Mouse (Mus musculus): ENCODE measurements around the gene Fn1. TPM values are rescaled to one million over a fixed set of nuclear protein-coding genes. Genes with fewer than 3 reads are reported as not detected.

The Fn1 gene
- polyA plus RNA-seq, 1 experiment, result 57.4 TPM

DNA sequence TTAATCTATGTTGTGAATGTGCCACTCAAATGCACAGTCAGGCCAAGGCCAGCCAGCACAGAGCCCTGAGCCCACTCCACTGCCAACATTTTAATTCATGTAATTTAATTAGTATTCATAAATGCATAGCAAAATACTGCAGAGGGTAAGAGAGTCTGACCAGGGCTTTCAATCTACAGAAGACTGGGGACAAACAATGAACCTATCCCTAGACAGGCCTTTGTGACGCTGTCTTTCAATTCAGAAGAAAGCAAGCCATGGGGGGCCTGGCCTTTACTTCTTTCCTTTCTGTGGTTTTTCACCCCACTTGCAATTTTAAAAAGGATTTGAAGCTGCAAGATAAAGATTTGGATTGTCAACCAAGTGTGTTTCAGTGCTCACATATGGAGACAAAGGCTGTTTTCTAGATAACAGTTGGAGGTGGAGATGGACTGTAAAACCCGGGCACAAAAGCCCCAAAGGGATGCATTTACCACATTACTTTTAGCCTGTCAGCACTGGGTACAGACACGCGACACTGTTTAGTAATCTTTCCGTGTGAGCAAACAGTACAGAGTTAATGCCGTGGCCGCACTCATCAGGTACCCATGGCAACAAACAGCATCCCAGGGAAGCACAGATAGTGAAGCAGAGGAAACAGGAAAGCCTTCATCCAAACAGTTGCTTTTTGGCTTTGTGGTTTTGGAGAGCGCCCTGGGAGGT is 38.3 kb downstream of the Fn1 start:
- no peak for DNase-seq (ENCODE audit: low read depth, low spot score)
- 85% methylated on average over 8 of the region's 8 CpGs for WGBS

GRCm38 (mm10) chr1:71612256-71612655 is 40.7 kb downstream of the Fn1 start:
- 95% methylated on average over 21 of the region's 21 CpGs for WGBS

DNA sequence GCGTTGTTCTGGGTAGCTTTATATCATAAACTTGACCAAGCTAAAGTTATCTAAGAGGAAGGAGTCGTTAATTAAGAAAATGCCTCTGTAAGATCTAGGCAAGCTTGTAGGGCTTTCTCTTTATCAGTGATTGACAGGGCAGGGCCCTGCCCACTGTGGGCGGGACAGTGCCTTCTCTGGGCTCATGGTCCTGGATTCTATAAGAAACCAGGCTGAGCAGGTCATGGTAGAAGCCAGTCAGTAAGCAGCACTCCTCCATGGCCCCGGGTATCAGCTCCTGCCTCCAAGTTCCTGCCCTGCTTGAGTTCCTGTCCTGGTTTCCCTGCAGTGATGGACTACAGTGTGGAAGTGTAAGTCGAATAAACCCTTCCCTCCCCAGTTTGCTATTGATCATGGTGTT is 43.1 kb downstream of the Fn1 start:
- DNase-seq (ENCODE audit: low read depth, low spot score), result no peak
- WGBS, result 88% methylated on average over 5 of the region's 5 CpGs

More at GRCm38 (mm10) chr1:71612256-71612655, 40.7 kb downstream of the Fn1 start:
- DNase-seq (ENCODE audit: low read depth, low spot score), result no peak

DNA sequence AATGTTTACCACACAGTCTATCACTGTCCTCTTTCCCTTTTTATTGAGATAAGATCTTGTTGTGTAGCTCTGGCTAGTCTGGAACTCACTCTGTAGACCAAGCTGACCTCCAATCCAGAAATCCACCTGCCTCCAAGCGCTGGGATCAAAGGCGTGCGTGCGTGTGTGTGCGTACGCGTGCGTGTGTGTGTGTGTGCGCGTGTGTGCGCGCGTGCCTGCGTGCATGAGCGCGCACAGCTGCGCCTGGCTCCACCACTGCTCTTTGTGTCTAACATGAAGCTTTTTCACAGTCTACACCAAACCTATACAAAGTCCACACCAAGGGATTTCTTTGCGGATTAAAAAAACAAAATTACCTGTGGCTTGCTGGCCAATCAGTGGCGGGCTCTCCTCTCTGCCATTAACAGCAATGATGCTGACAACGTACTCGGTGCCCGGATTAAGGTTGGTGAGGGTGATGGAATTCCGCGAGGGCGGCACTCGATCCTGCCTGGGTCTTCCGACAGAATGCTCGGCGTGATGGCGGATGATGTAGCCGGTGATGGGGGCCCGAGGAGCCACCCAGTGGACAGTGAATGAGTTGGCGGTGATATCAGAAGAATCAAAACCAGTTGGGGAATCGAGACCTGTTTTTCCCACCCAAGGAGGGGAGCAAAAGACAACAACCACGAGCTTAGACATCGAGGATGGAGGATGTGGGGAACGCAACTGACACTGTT is 43.8 kb downstream of the Fn1 start:
- 96% methylated on average over 37 of the region's 37 CpGs for WGBS
- no peak for DNase-seq (ENCODE audit: low read depth, low spot score)

DNA sequence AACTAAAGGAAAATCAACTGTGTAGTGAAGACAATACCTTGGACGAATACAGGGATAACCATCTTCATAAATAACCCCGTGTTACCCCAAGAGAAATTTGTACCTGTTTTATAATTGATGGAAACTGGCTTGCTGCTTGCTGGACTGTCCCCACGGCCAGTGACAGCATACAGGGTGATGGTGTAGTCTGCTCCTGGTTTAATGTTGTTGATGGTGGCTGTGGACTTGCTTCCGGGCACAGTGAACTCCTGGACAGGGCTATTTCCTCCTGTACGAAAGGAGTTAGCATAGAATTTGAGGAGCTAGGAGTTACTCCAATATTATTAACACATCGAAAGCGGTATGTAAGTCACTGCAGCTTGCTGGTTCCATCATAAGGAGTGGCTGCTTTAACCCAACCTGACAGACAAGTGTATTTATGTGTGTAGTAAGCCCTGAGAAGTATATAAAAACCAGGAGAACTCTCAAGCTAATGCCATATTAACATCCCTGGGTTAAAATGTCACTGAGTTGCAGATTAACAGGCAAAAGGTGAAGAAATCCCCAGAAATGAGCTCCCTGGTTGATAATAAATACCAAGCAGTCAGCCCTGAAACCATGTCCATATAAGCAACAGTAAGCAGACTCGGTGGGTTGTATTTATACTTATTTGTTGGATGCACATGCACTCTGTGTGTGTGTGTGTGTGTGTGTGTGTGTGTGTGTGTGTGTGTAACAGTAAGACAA is 46.2 kb downstream of the Fn1 start:
- 85% methylated on average over 8 of the region's 8 CpGs for WGBS
- DNase-seq (ENCODE audit: low read depth, low spot score), result no peak

DNA sequence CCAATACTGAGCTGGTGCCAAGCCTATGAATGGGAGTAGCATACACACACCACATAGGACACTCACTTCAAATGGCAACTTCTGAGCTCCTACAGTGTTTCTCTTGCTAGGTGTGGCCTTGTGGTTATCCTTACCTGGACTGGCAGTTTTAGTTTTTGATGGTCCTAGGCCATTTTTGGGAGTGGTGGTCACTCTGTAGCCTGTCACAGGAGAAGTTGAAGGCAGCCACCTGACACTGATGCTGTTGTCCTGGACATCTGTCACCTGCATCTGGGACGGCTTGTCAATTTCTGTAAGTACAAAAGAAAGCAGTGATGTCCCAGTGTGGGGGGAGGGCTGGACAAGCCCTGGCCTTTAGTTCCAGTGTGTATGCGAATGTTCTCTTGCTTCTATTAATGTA is 47.2 kb downstream of the Fn1 start:
- WGBS, result 89% methylated on average over 2 of the region's 2 CpGs

GRCm38 (mm10) chr1:71595365-71595764 is 57.6 kb downstream of the Fn1 start:
- 87% methylated on average over 4 of the region's 4 CpGs for WGBS
- no peak for DNase-seq (ENCODE audit: low read depth, low spot score)

More for the DNA sequence above, 47.2 kb downstream of the Fn1 start:
- DNase-seq (ENCODE audit: low read depth, low spot score), result no peak

DNA sequence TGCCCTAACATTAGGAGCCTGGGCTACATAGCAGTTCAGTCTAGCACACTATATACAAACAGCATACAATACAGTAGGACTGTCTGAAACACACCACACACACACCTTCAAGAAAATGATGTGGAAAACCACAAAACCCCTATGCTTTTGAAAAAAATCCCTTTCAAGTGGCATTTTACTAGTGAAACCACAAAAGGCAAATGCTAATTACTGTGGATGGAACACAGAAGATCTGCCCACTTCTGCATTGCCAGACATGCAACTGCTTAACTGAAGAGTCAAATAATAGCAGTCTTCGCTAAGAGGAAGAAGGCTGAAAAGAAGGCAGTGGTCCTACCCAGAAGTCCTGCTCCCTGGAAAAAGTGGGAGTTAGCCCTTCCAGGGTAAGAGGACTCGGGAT is 58.7 kb downstream of the Fn1 start:
- WGBS, result 86% methylated on average over 2 of the region's 2 CpGs

GRCm38 (mm10) chr1:71593184-71593583 is 59.8 kb downstream of the Fn1 start:
- no peak for DNase-seq (ENCODE audit: low read depth, low spot score)
- WGBS, result 91% methylated on average over 9 of the region's 9 CpGs

More for the DNA sequence above, 58.7 kb downstream of the Fn1 start:
- no peak for DNase-seq (ENCODE audit: low read depth, low spot score)

GRCm38 (mm10) chr1:71590038-71590437 is 63.0 kb downstream of the Fn1 start:
- WGBS, result 95% methylated on average over 11 of the region's 11 CpGs
- DNase-seq (ENCODE audit: low read depth, low spot score), result no peak

DNA sequence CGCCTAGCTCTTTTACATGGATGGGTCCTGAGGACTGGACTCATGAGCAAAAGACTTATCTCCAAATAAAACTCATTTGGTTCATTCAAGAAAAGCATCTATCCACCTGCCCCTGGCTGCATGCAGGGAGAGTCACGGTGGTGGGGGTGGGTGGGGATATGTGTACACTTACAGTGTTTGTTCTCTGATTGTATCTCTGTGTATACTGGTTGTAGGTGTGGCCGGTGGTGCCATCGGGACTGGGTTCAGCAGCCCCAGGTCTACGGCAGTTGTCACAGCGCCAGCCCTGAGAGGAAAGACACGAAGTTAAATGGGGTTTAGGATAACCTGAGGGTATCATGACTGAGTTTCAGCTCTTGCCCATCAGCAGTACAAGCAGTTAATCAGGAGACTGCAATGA is 66.3 kb downstream of the Fn1 start:
- WGBS, result 39% methylated on average over 7 of the region's 7 CpGs
- DNase-seq (ENCODE audit: low read depth, low spot score), result no peak

GRCm38 (mm10) chr1:71583900-71584299 is 69.1 kb downstream of the Fn1 start:
- 91% methylated on average over 7 of the region's 7 CpGs for WGBS

GRCm38 (mm10) chr1:71583302-71583701 is 69.7 kb downstream of the Fn1 start:
- DNase-seq (ENCODE audit: low read depth, low spot score), result no peak
- 94% methylated on average over 8 of the region's 8 CpGs for WGBS

More at GRCm38 (mm10) chr1:71583900-71584299, 69.1 kb downstream of the Fn1 start:
- DNase-seq (ENCODE audit: low read depth, low spot score), result no peak

- DNase-seq (ENCODE audit: low read depth, low spot score), result no peak
- 96% methylated on average over 12 of the region's 12 CpGs for WGBS
Observed at GRCm38 (mm10) chr1:71580408-71580807, 72.6 kb downstream of the Fn1 start.

DNA sequence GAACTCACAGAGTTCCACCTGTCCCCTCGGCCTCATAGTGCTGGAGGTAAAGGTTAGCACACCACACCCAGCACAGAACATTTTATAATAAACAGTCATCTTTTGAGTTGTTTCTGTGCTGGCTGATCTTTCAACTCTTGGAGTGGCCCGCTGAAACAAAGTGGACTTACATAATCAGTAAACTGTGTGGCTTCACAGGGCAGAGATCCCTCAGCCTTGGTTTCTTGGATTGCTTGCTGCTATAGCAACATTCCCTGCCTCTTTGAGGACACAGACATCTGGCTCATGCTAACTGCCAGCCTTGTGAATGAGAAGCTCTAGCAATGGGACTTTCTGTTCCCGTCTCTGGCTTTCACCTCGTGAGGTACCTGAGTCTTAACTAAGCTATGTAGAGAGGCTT is 73.5 kb downstream of the Fn1 start:
- WGBS, result 58% methylated on average over 4 of the region's 4 CpGs
- DNase-seq (ENCODE audit: low read depth, low spot score), result no peak

DNA sequence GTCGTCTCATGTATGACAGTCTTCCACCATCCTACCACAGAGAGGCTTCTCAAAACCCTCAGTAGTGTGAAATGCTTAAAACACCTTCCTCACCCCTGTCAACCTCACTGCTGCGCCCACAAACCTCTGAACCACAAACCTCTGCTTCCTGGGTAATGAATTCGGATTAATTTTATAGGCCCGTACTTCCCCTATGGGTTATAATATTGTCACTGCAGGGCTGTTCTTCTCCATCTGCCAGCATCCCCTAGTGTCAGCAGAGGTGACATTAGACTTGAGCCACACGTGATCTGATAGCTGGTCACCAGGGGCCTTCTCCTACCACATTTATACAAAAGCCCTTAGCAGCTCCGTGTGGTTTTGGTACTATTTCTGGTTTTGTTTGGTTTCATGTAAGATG is 76.2 kb downstream of the Fn1 start:
- no peak for DNase-seq (ENCODE audit: low read depth, low spot score)

DNA sequence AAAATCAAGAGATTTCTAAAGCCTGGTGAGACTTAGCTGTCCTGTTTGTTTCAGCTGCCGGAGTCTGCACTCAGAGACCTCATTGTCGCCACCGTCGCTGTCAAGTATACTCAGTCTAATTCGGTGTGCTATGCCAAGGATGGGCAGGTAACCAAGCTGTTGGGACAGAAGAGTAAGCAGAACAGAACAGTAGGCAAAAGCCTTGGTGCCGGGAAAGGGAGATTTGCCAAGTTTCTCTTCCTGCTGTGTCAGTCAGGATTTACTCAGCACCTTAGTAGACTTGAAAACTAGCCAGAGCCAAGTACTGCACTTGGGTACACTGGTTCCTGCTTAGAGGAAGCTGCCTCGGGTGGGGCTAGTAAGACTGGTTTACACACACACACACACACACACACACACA is 77.0 kb downstream of the Fn1 start:
- 71% methylated on average over 7 of the region's 7 CpGs for whole genome bisulfite sequencing
- DNase-seq (ENCODE audit: low read depth, low spot score), result no peak

More for the DNA sequence above, 76.2 kb downstream of the Fn1 start:
- WGBS, result 91% methylated on average over 6 of the region's 6 CpGs

- DNase-seq (ENCODE audit: low read depth, low spot score), result no peak
- 89% methylated on average over 4 of the region's 4 CpGs for WGBS
Observed at GRCm38 (mm10) chr1:71570116-71570515, 82.9 kb downstream of the Fn1 start.

GRCm38 (mm10) chr1:71567884-71568605 is 85.0 kb downstream of the Fn1 start:
- WGBS, result 74% methylated on average over 16 of the region's 16 CpGs
- no peak for DNase-seq (ENCODE audit: low read depth, low spot score)

DNA sequence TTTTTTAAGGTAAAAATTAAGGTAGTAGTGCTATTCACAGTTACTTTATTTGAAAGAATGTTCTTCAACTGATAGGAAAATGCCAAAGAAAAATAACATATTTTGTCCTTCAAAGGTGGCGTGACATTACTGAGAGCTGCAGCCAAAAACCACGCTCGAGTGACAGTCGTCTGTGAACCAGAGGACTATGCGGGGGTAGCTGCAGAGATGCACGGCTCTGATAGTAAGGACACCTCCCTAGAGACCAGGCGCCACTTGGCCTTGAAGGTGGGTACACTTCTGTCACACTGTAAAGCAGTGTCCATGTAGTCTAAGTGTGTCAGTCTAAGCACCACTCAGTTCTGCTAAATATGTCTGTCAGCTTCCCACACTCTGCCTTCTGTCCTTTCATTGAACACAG is 88.7 kb downstream of the Fn1 start:
- WGBS, result 92% methylated on average over 7 of the region's 7 CpGs

More for the DNA sequence above, 88.7 kb downstream of the Fn1 start:
- no peak for DNase-seq (ENCODE audit: low read depth, low spot score)

All from large intestine, adult 2 months (tissue).